Comparison of ENCODE assay signal across 8 mouse cellular contexts in the genomic region with DNA sequence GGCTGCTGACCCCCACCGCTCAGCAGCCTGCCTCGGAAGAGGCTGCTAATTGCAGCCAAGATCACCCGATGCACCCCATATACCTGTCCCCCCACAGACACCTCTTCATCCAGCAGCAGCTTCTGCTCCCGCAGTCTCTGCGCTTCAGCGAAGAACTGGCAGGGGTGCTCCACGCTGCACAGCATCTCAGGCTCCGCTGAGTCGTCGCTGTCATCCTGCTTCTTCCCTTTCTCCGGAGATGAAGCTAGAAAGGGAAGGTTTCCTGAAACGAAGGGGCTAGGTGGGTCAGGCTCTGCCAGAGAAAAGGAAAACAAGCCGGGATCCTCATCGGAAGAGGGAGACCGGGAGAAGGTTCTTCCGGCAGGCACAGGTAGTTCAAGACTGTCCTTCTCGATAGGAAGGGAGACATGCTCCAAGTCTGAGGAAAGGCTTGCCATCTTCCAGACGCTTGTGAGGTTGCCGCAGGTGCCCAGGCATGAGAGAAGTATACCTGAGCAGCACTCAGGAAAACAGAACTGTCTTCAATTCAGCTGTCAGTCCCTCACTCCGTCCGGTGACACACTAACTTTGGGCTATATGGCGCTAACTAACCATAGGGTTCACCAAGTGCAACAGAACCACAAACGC. TPM values are rescaled to one million over a fixed set of nuclear protein-coding genes. Genes with fewer than 3 reads are reported as not detected.
A peak's percentile ranks its signal among the peaks of the same experiment; 100 is the strongest.
DNase-seq lines count a peak whose midpoint lies in the region; ATAC-seq and TF ChIP-seq lines count a peak whose summit lies in the region.

No protein-coding gene starts in this region.

- H3K9me3 ChIP-seq in kidney, embryonic 16.5 days (ENCODE audit: low read length): no peaks in the 10 kb centered on the region
- H3K9me3 ChIP-seq in forebrain, embryonic 11.5 days (ENCODE audit: control insufficient read depth, low read length): no peaks in the 10 kb centered on the region
- H3K9me3 ChIP-seq in intestine, embryonic 16.5 days (ENCODE audit: control insufficient read depth, low read length): no peaks in the 10 kb centered on the region
- no peaks in the 10 kb centered on the region for H3K9me3 ChIP-seq in stomach, postnatal 0 days (ENCODE audit: control insufficient read depth, low read length)

- DNase-seq in kidney, postnatal 14 days: no peak
- DNase-seq in forebrain, embryonic 11.5 days (ENCODE audit: low spot score): no peak
- peak; percentile 15 for DNase-seq in mesoderm, embryonic 11.5 days (ENCODE audit: low read depth, low spot score)
- no peak for DNase-seq in stomach, postnatal 0 days (ENCODE audit: low spot score)
- DNase-seq in ovary, postnatal 14 days (ENCODE audit: low spot score): no peak

- peak overlapping the region; percentile 65 for H3K9ac ChIP-seq in kidney, embryonic 16.5 days (replicated peaks; ENCODE audit: low read length)
- peak overlapping the region; percentile 6; the same call in 1 of the 2 replicates for H3K9ac ChIP-seq in forebrain, embryonic 11.5 days (ENCODE audit: low read length)
- peak overlapping the region; percentile 62 for H3K9ac ChIP-seq in intestine, embryonic 16.5 days (ENCODE audit: low read depth, low read length)
- peak overlapping the region; percentile 63 for H3K9ac ChIP-seq in stomach, postnatal 0 days (ENCODE audit: low read length)

- TF ChIP-seq EP300 in stomach, postnatal 0 days (optimal IDR thresholded peaks at IDR 0.05): no peak

- TF ChIP-seq POLR2A in bone marrow, adult 2 months (IDR thresholded peaks at IDR 0.05; ENCODE audit: borderline replicate concordance, control insufficient read depth, low read depth, low read length): no peak

- peak overlapping the region; percentile 51 for H3K4me3 ChIP-seq in kidney, embryonic 16.5 days (ENCODE audit: low read length)
- H3K4me3 ChIP-seq in bone marrow, adult 2 months (replicated peaks; ENCODE audit: control insufficient read depth, low read depth, low read length): no peak overlapping the region
- peak overlapping the region; percentile 34 for H3K4me3 ChIP-seq in forebrain, embryonic 11.5 days (ENCODE audit: low read depth, low read length)
- H3K4me3 ChIP-seq in intestine, embryonic 16.5 days (ENCODE audit: low read length): peak overlapping the region; percentile 46
- H3K4me3 ChIP-seq in stomach, postnatal 0 days (ENCODE audit: low read depth, low read length): peak overlapping the region; percentile 39

- H3K27me3 ChIP-seq in kidney, embryonic 16.5 days (ENCODE audit: insufficient read depth, low read length): peaks cover 14% of the 10 kb centered on the region; the same call in 1 of the 2 replicates
- H3K27me3 ChIP-seq in forebrain, embryonic 11.5 days (ENCODE audit: control insufficient read depth, insufficient read depth, low read length): no peaks in the 10 kb centered on the region; the same call in 1 of the 2 replicates
- H3K27me3 ChIP-seq in intestine, embryonic 16.5 days (replicated peaks; ENCODE audit: control insufficient read depth, insufficient read depth, low read length): no peaks in the 10 kb centered on the region
- no peaks in the 10 kb centered on the region for H3K27me3 ChIP-seq in stomach, postnatal 0 days (ENCODE audit: control insufficient read depth, insufficient read depth, low read length)

- peak overlapping the region; percentile 88 for H3K4me2 ChIP-seq in kidney, embryonic 16.5 days (replicated peaks; ENCODE audit: low read depth, low read length)
- H3K4me2 ChIP-seq in forebrain, embryonic 11.5 days (ENCODE audit: low read depth, low read length, severe bottlenecking): peak overlapping the region; percentile 68
- H3K4me2 ChIP-seq in intestine, embryonic 16.5 days (ENCODE audit: low read depth, low read length): peak overlapping the region; percentile 90
- peak overlapping the region; percentile 69 for H3K4me2 ChIP-seq in stomach, postnatal 0 days (replicated peaks; ENCODE audit: low read depth)

- 15% methylated on average over 23 of the region's 23 CpGs for WGBS in kidney, embryonic 16.5 days
- WGBS in bone marrow, adult 2 months: 61% methylated on average over 23 of the region's 23 CpGs
- 15% methylated on average over 23 of the region's 23 CpGs for WGBS in forebrain, embryonic 11.5 days
- 19% methylated on average over 23 of the region's 23 CpGs for WGBS in intestine, embryonic 16.5 days
- 25% methylated on average over 23 of the region's 23 CpGs for WGBS in stomach, postnatal 0 days

- H3K4me1 ChIP-seq in kidney, embryonic 16.5 days (ENCODE audit: insufficient read depth, low read length): peaks cover 15% of the 10 kb centered on the region
- peaks cover 6% of the 10 kb centered on the region for H3K4me1 ChIP-seq in bone marrow, adult 2 months (ENCODE audit: control insufficient read depth, insufficient read depth, low read length)
- H3K4me1 ChIP-seq in forebrain, embryonic 11.5 days (replicated peaks; ENCODE audit: control insufficient read depth, insufficient read depth, low read length): 0 out of 2 replicates have a peak, but pooled peaks cover 3% of the 10 kb centered on the region
- H3K4me1 ChIP-seq in intestine, embryonic 16.5 days (ENCODE audit: control insufficient read depth, insufficient read depth, low read length): peaks cover 11% of the 10 kb centered on the region
- 0 out of 2 replicates have a peak, but pooled peaks cover 3% of the 10 kb centered on the region for H3K4me1 ChIP-seq in stomach, postnatal 0 days (replicated peaks; ENCODE audit: control insufficient read depth, insufficient read depth)

- no peak overlapping the region for H3K27ac ChIP-seq in kidney, embryonic 16.5 days (ENCODE audit: low read length)
- H3K27ac ChIP-seq in bone marrow, adult 2 months (ENCODE audit: control insufficient read depth, insufficient read depth, low read depth, low read length, poor library complexity): peak overlapping the region; percentile 23; the same call in 1 of the 2 replicates
- H3K27ac ChIP-seq in forebrain, embryonic 11.5 days (ENCODE audit: low read depth, low read length): no peak overlapping the region
- no peak overlapping the region for H3K27ac ChIP-seq in intestine, embryonic 16.5 days (ENCODE audit: low read length)
- H3K27ac ChIP-seq in stomach, postnatal 0 days (replicated peaks): peak overlapping the region; percentile 67; the same call in 1 of the 2 replicates

- no peak for TF ChIP-seq CTCF in bone marrow, adult 2 months (IDR thresholded peaks at IDR 0.05; ENCODE audit: control insufficient read depth, insufficient read depth, low read length)
- TF ChIP-seq CTCF in stomach, postnatal 0 days (IDR thresholded peaks at IDR 0.05; ENCODE audit: low read depth): no peak

- peak; percentile 7; the same call in 1 of the 2 replicates for ATAC-seq in kidney, embryonic 16.5 days (ENCODE audit: low FRiP score, low TSS enrichment)
- no peak; the same call in 1 of the 2 replicates for ATAC-seq in forebrain, embryonic 11.5 days (replicated peaks; ENCODE audit: low FRiP score)
- ATAC-seq in intestine, embryonic 16.5 days: peak; percentile 56
- no peak for ATAC-seq in stomach, postnatal 0 days (ENCODE audit: low FRiP score, low TSS enrichment)

- no peaks in the 10 kb centered on the region for H3K36me3 ChIP-seq in kidney, embryonic 16.5 days (ENCODE audit: insufficient read depth, low read length)
- no peaks in the 10 kb centered on the region for H3K36me3 ChIP-seq in forebrain, embryonic 11.5 days (ENCODE audit: control insufficient read depth, insufficient read depth, low read length)
- no peaks in the 10 kb centered on the region for H3K36me3 ChIP-seq in intestine, embryonic 16.5 days (ENCODE audit: control insufficient read depth, insufficient read depth, low read length)
- H3K36me3 ChIP-seq in stomach, postnatal 0 days (ENCODE audit: control insufficient read depth, insufficient read depth, low read length): no peaks in the 10 kb centered on the region

RNA-seq across cellular contexts. Expression of a gene that starts 0.4 kb away (rescaled TPM):
- 0.27 and 0.41 TPM in 2 replicates for polyA plus RNA-seq in kidney, embryonic 16.5 days (2015; fragmentation: Nextera tagmentation; extraction: Ambion mirVana)
- 0.29 TPM in 1 of 2 replicates, not detected in the other for polyA plus RNA-seq in bone marrow, adult 2 months (2011; ENCODE audit: insufficient read depth, insufficient read length, low replicate concordance, missing spikeins)
- polyA plus RNA-seq in forebrain, embryonic 11.5 days (2014; fragmentation: Nextera tagmentation; extraction: Ambion mirVana): 0.16 and 0.21 TPM in 2 replicates
- polyA plus RNA-seq in intestine, embryonic 16.5 days (2015; fragmentation: Nextera tagmentation; extraction: Ambion mirVana): 0.21 and 0.23 TPM in 2 replicates
- polyA plus RNA-seq in stomach, postnatal 0 days (2015; fragmentation: Nextera tagmentation; extraction: Ambion mirVana): 0.31 and 0.33 TPM in 2 replicates

RNA-seq across cellular contexts. Expression of a gene that starts 26.5 kb away (rescaled TPM):
- polyA plus RNA-seq in kidney, embryonic 16.5 days (2015; fragmentation: Nextera tagmentation; extraction: Ambion mirVana): 9.6 and 10.2 TPM in 2 replicates
- polyA plus RNA-seq in bone marrow, adult 2 months (2011; ENCODE audit: insufficient read depth, insufficient read length, low replicate concordance, missing spikeins): 60.8 and 102 TPM in 2 replicates
- 4.4 and 5.2 TPM in 2 replicates for polyA plus RNA-seq in forebrain, embryonic 11.5 days (2014; fragmentation: Nextera tagmentation; extraction: Ambion mirVana)
- polyA plus RNA-seq in intestine, embryonic 16.5 days (2015; fragmentation: Nextera tagmentation; extraction: Ambion mirVana): 12.6 and 16.0 TPM in 2 replicates
- polyA plus RNA-seq in stomach, postnatal 0 days (2015; fragmentation: Nextera tagmentation; extraction: Ambion mirVana): 6.2 and 7.8 TPM in 2 replicates

RNA-seq across cellular contexts. Expression of a gene that starts 27.8 kb away (rescaled TPM):
- 176 and 196 TPM in 2 replicates for polyA plus RNA-seq in kidney, embryonic 16.5 days (2015; fragmentation: Nextera tagmentation; extraction: Ambion mirVana)
- polyA plus RNA-seq in bone marrow, adult 2 months (2011; ENCODE audit: insufficient read depth, insufficient read length, low replicate concordance, missing spikeins): 43.6 and 67.6 TPM in 2 replicates
- 158 and 179 TPM in 2 replicates for polyA plus RNA-seq in forebrain, embryonic 11.5 days (2014; fragmentation: Nextera tagmentation; extraction: Ambion mirVana)
- polyA plus RNA-seq in intestine, embryonic 16.5 days (2015; fragmentation: Nextera tagmentation; extraction: Ambion mirVana): 131 and 133 TPM in 2 replicates
- 69.4 and 71.7 TPM in 2 replicates for polyA plus RNA-seq in stomach, postnatal 0 days (2015; fragmentation: Nextera tagmentation; extraction: Ambion mirVana)

RNA-seq across cellular contexts. Expression of a gene that starts 27.9 kb away (rescaled TPM):
- 276 and 285 TPM in 2 replicates for polyA plus RNA-seq in kidney, embryonic 16.5 days (2015; fragmentation: Nextera tagmentation; extraction: Ambion mirVana)
- 18.1 and 41.6 TPM in 2 replicates for polyA plus RNA-seq in bone marrow, adult 2 months (2011; ENCODE audit: insufficient read depth, insufficient read length, low replicate concordance, missing spikeins)
- 399 and 410 TPM in 2 replicates for polyA plus RNA-seq in forebrain, embryonic 11.5 days (2014; fragmentation: Nextera tagmentation; extraction: Ambion mirVana)
- polyA plus RNA-seq in intestine, embryonic 16.5 days (2015; fragmentation: Nextera tagmentation; extraction: Ambion mirVana): 208 and 232 TPM in 2 replicates
- polyA plus RNA-seq in stomach, postnatal 0 days (2015; fragmentation: Nextera tagmentation; extraction: Ambion mirVana): 92.1 and 100.0 TPM in 2 replicates

RNA-seq across cellular contexts. Expression of a gene that starts 33.8 kb away (rescaled TPM):
- polyA plus RNA-seq in kidney, embryonic 16.5 days (2015; fragmentation: Nextera tagmentation; extraction: Ambion mirVana): 57.7 and 60.8 TPM in 2 replicates
- 33.3 and 67.6 TPM in 2 replicates for polyA plus RNA-seq in bone marrow, adult 2 months (2011; ENCODE audit: insufficient read depth, insufficient read length, low replicate concordance, missing spikeins)
- 54.4 and 67.3 TPM in 2 replicates for polyA plus RNA-seq in forebrain, embryonic 11.5 days (2014; fragmentation: Nextera tagmentation; extraction: Ambion mirVana)
- 58.0 and 67.0 TPM in 2 replicates for polyA plus RNA-seq in intestine, embryonic 16.5 days (2015; fragmentation: Nextera tagmentation; extraction: Ambion mirVana)
- polyA plus RNA-seq in stomach, postnatal 0 days (2015; fragmentation: Nextera tagmentation; extraction: Ambion mirVana): 38.3 and 42.7 TPM in 2 replicates

Comparison
In these comparisons a context has a peak if more than half of its experiments do, and no peak if none do; other contexts are left out.
1. ATAC-seq: peak in kidney, embryonic 16.5 days (single experiment) and intestine, embryonic 16.5 days (single experiment); none in forebrain, embryonic 11.5 days (single experiment) and stomach, postnatal 0 days (single experiment).
2. H3K27ac ChIP-seq: peak in bone marrow, adult 2 months (single experiment) and stomach, postnatal 0 days (single experiment); none in kidney, embryonic 16.5 days (single experiment), forebrain, embryonic 11.5 days (single experiment) and intestine, embryonic 16.5 days (single experiment).
3. H3K9ac ChIP-seq: peak in every context shown above with its lines; median percentile 65 in kidney, embryonic 16.5 days; 63 in stomach, postnatal 0 days; 62 in intestine, embryonic 16.5 days; 6 in forebrain, embryonic 11.5 days.
4. Peak in every context shown above with its lines, with median percentiles within 50 percentile points of each other: H3K4me2 ChIP-seq.